Mouse (Mus musculus) neural tube, embryonic 10.5 days (tissue): ENCODE measurements around the gene Tmem203.

Experiments used
- DNase-seq: peaks from one replicate; pipeline ENCODE4 v3.0.0-alpha.2; 2017; ENCODE audit warnings: low spot score; ENCODE audit errors: extremely low spot score

Tmem203 gene

DNA sequence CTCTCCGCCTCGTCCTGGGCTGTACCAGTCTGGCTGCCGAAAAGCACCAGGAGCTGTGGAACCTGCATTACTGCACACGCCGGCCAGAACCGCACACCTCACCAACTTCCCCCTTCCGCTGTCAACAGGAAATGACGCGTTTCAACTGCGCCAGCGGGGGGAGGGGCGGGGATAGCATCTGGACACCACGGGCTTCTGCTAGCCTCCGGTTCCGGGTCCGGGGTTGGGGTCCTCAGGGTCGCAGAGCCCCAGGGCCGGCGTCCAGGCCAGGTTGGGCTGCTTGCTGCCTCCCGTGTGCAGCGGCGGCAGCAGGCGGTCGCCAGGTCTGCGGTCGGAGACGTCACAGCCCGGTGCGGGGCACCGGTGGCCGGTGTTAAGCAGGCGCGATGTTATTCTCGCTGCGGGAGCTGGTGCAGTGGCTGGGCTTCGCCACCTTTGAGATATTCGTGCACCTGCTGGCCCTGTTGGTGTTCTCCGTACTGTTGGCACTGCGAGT lies at the start of gene Tmem203:
TSS of gene Tmem203 (plus strand) at position 156 of the 496 bp plus-strand sequence.
- DNase-seq: peak; percentile 98

DNA sequence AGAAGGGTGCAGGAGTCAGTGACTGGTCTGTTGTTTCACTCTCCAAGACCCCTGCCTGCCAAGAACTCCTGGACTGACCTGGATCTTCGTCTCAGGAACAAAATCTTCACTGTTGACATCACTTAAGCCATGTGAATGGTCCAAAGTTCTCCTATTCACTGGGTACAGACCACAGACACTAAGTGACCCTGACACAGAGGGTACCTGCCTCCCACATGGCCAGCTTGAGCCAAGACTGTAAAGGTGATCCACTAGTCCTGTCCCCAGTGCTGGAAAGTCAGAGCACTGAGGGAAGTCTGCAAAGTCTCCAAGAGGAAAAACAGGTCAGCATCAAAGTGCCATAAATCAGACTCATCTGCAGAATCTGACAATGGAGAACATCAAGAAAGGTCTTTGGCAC lies 47.6 kb upstream of the Tmem203 start:
- no peak for DNase-seq

DNA sequence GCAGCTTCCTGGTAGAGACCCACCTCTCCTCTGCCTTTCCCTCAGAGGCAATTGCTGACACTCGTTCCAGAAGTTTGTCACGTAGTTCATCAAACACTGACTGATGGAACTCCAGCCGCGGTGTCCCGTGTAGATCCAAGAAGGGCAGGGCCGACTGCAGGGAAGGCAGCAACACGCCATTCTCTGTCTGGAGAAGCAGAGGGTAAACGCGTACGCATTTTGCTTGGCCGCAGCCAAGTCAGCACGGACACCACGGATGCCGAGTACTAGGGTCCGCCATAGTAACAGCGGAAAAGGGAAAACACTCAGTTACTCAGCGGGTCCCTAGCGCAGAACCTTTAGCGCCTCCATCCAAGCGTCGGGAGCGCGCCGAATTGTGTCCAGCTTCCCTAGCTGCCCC lies 44.6 kb upstream of the Tmem203 start:
- no peak for DNase-seq

DNA sequence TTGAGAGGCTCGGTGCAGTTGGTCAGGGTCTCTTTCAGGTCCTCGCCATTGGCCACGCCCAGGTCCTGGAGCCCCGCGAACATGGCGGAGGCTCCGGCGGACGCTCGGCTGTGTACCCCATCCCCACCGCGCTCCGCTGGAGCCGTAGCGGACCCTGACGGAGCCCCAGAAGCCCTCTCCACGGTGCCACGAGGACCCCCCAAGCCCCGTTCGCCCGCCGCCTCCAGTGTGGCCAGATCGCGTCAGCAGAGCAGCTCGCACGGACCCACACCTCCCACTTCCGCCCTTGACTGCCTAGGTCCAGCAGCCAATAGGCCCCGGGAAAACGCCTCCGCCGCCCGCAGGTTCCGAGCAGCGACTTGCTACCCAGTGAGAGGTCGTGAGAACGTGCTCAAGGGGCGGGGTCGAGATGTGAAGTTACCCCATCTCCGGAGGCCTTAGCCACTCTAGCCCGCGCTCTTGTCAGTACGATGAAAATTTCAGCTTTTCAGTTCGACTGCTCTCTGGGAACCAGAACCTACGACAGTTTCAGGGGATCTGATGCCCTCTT lies 44.0 kb upstream of the Tmem203 start, which contains the start of gene Nelfb:
TSS of gene Nelfb (minus strand) at position 369 of the 550 bp plus-strand sequence.
- peak; percentile 96 for DNase-seq

DNA sequence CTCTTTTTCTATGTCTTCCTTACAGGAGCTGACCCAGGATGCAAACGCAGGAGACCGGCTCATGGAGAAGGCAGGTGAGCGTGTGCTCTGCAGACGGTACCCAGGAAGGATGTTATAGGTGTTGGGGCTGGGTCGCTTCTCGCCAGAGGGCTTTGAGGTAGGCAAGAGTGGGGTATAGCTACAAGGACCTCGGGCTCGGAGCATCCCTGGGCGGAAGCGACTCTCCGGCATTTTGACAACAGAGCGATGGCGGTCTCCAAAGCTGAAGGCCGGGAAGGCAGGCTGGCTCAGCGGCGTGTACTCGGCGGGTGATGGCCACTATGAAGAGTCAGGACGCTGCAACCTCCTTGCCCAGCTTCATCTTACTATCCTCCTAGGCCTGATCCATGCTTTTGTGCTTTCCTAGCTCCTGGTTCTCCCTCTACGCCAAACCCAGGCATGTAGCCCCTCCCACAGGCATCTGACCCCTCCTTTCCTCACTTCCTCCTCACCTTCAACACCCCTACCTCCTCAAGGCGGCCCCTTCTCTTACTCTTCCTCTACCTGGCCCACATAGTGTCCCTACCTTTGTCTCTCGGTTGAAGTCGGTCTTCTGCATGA lies 41.9 kb upstream of the Tmem203 start:
- no peak for DNase-seq

DNA sequence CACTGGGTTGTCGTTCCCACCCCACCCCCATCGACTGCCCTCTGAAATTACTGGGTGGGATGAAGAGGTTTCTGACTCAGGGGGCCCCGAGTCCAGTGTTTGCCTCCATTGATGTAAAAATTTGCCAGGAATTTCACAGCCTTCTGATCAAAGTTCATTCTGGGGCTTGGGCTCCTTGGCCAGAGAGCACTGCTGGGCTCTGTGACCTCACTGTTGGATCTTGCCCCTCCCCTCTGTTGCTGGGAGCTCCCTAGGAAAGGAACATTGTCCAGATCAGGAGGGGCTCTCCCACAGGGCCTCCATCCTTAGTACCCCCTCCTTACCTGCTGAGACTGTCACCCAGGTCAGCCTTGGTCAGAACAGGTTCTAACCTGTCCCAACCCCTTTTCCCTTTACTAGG lies 40.8 kb upstream of the Tmem203 start, which contains the start of gene Stpg3:
TSS of gene Stpg3 (minus strand) at position 194 of the 400 bp plus-strand sequence.
- no peak for DNase-seq

GRCm38 (mm10) chr2:25217666-25218065 lies 37.6 kb upstream of the Tmem203 start:
- DNase-seq: no peak

- no peak for DNase-seq
These were observed 36.8 kb upstream of the Tmem203 start, which contains the start of gene Fam166a for GRCm38 (mm10) chr2:25218445-25218844. Gene Fam166a (plus strand): TSS chr2:25218745.

DNA sequence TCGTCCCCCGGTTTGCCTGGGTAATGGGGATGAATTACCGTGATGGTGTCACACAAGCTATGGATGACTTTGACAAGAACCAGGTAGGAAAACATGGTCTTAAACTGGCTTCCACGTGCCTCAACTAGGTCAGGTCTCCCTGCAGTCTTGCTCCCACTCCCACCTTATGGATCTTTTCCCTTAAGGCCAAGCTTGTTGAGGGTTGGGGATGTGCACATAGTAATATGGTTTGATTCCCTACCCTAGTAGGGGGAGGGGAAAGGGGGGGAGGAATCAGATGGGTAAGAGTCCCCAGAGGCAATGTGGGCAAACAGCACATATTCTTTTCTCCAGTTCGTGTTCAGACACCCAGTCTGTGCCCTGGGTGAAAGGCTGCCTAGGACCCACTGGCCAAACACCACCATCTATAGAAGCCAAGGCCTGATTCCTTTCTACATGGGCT lies 33.9 kb upstream of the Tmem203 start:
- DNase-seq: no peak

DNA sequence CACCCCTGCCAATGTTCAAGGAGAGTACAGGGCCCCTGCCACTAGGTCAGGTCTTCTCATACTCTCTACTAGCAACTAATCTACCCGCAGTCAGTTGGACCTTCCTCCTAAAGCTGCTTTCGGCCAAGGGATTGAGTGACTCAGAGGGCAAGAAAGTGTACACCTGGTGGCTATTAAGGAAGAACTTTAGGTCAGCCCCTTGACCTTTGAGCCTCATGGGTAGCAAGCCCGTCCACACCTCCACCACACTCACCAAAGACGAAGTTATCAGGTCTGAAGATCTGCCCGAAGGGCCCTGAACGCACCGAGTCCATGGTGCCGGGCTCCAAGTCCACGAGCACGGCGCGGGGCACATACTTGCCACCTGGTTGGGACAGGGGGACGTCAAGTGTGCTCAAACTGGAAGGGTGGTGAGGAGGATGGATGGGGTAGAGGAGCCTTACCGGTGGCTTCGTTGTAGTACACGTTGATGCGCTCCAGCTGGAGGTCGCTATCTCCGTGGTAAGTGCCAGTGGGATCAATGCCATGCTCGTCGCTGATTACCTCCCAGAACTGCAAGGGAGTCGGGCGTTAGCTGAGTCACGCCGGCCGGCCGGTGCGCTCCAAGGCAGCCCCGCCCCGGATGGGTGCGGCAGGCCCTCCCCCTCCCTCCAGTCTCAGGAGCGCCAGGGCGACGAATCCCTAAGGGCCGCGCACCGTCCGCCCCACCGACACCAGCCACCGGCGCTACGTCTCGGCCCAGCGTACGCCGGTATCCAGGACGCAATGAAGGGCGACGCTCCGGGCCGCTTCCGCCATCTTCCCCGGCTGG lies 31.4 kb upstream of the Tmem203 start:
- no peak for DNase-seq

DNA sequence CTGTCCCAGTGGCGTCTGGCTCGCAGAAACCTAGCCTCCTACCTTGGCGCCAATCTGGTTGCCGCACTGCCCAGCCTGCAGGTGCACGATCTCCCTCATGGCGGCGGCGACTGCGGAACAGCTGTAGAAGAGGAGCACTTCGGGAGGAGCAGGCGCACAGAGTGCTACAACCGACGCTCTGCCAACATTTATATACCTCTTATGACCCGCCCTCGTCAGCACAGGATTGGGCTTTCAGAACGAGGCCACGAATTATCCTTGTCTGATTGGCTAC lies 30.8 kb upstream of the Tmem203 start, which contains the start of gene Tubb4b:
TSS of gene Tubb4b (minus strand) at position 211 of the 274 bp plus-strand sequence.
- DNase-seq: no peak

GRCm38 (mm10) chr2:25224766-25225752 lies 30.2 kb upstream of the Tmem203 start:
- peak; percentile 96 for DNase-seq

- no peak for DNase-seq
These were observed 29.3 kb upstream of the Tmem203 start for GRCm38 (mm10) chr2:25225811-25226379.

DNA sequence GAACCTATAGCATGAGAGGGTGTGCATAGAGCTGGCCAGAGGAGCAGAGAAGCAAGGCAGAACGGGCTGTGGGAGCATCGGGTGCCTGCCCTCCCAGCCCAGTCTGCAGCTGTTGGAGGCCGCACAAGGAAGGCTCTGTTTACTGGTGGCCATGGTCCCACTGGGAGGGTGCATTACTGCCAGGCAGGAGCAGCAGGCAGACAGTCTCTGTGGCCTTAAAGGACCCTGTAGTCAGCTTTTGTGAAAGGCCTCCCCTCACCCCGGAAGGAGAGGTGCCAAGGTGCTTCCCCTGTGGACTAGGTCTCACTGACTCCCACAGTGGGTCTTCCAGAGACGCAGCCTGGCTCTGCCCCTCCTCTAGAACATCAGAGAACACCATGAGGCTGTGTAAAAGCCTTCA lies 28.4 kb upstream of the Tmem203 start:
- no peak for DNase-seq

- no peak for DNase-seq
These were observed 27.8 kb upstream of the Tmem203 start for GRCm38 (mm10) chr2:25227406-25227805.

DNA sequence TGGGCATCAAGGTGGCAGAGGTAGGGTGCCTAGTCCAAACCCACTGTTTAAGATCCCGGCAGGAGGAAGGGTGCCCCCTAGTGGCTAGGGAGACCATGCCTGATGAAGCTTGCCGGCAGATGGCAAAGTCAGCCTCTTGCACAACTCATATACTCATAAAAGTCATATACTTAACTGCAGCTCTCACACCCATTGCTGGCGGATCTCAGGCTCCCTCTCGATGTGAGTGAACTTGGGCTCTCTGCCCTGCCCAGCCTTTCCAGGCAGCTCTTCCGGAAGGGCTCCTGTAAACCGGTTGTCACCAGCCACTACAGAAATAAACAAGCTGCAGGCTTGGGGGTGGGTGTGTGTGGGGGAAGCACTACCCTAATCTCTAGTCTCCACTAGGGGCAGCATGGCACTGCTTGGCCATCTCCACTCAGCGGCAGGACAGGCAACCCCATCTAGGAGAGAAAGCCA lies 26.8 kb upstream of the Tmem203 start:
- peak; percentile 81 for DNase-seq

- DNase-seq: no peak
These were observed 26.2 kb upstream of the Tmem203 start for GRCm38 (mm10) chr2:25228995-25229530.

- DNase-seq: no peak
These were observed 25.7 kb upstream of the Tmem203 start for GRCm38 (mm10) chr2:25229582-25229981.

DNA sequence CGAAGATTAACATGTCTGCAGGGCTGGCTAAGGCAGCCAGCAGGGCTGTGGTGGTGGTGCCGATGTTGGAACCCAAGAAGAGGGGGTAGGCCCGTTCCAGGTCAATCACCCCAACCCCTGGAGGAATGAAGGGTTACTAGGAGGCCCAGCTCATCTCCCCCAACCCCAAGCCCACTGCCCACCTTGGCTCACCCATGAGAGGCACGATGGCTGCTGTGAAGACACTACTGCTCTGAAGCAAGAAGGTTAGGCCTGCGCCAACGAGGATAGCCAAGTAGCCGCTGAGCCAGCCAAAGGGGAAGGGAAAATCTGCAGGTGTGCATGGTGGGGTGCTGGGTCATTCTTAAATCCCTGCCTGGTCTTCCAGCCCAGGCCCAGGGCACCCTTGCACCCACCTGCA lies 24.7 kb upstream of the Tmem203 start:
- DNase-seq: no peak

- no peak for DNase-seq
These were observed 24.2 kb upstream of the Tmem203 start for GRCm38 (mm10) chr2:25231038-25231437.
